Mouse (Mus musculus) layer of hippocampus, adult 2 months (tissue): ENCODE measurements around the gene Fbxo6. TPM values are rescaled to one million over a fixed set of nuclear protein-coding genes. Genes with fewer than 3 reads are reported as not detected.
"Not testable (repeated sequence)": the region's sequence is repeated elsewhere in the genome, so short reads cannot be mapped to it uniquely, and the experiment has no call there.

Source experiments
- DNase-seq, 2 experiments: peaks; one replicate each; pipeline ENCODE4 v3.0.0; 2022; ENCODE audit warnings: low spot score in 2 of 2
- H3K27ac ChIP-seq: fragments of 200-600 bp; 2 replicates; pipeline ENCODE4 v1.8.1; 2022
- H3K4me3 ChIP-seq: fragments of 200-600 bp; 2 replicates; pipeline ENCODE4 v1.8.1; 2022; ENCODE audit warnings: mild to moderate bottlenecking
- CTCF ChIP-seq: fragments of 200-600 bp; conservative IDR thresholded peaks from 2 replicates; pipeline ENCODE4 v1.8.1; 2022; ENCODE audit warnings: antibody characterized with exemption, mild to moderate bottlenecking, moderate library complexity
- total RNA-seq, 2 experiments: library from RNA; stranded (reverse); gene quantifications; 2 replicates each; pipeline ENCODE4 v1.2.3; 2021

The Fbxo6 gene
- total RNA-seq, 2 experiments from 2014 or later: 25.4 to 29.8 TPM

DNA sequence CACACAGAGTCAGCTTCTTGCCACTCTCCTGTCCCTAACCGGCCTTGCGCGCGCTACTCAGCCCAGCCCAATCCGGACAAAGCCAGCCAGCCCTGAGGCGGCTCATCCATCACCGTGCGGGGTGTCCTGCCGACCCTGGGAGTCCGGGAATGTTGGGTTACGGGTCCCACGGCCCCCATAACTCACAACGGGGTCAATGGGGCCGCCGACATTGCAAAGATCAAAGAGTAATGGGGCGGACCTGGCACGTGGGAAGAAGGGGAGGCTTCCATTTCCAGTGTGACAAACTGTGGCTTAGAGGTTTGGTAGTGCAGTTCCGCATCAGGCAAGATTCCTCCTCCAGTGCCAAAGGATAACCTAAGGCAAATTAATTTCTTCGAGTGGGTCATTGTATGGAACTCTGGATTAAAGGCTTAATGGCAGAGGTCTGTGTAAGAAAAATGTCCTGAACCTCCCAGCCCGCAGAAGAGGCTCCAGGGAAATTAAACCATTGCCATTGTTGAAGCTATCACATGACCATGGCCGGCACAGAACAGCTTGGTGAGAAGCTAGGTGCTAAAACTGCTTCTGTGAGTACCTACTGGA is 20.4 kb downstream of the Fbxo6 start:
- peak overlapping the region; percentile 35; the same call in 1 of the 2 replicates for H3K4me3 ChIP-seq
- DNase-seq: no peak
- no peak overlapping the region for H3K27ac ChIP-seq
- TF ChIP-seq CTCF: no peak

GRCm38 (mm10) chr4:148130561-148131413 is 21.2 kb downstream of the Fbxo6 start, which contains the start of gene Draxin:
Gene Draxin (minus strand): TSS chr4:148130698.
- no peak for TF ChIP-seq CTCF
- Histone ChIP-seq H3K4me3 (peak within 1 kb of the TSS; percentile 59), H3K27ac (no peak within 1 kb of the TSS)
- no peak for DNase-seq

DNA sequence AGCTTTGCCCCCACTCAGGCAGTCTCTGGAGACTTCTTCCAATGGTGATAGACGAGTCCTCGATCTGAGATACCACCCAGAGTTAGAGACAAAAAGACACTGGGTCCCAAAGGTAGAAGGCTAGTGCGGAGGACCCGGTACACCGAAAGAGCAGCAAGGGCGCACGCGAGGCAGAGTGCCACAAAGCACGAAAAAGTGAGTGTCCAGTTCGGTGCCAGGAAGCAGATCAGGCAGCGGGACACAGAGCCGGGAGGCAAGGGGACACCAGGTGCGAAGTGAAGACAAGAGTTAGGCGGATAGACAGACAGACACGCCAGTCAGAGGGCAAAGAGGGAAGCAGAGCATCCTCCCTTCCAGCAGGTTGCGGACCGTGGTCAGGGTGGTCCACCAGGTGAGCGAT is 21.8 kb downstream of the Fbxo6 start, which contains the start of gene Mad2l2:
Gene Mad2l2 (plus strand): TSS at position 252 of the 400 bp plus-strand sequence.
- no peak for TF ChIP-seq CTCF
- Histone ChIP-seq H3K27ac (no peak within 1 kb of the TSS), H3K4me3 (peak within 1 kb of the TSS; percentile 59)
- DNase-seq: no peak

DNA sequence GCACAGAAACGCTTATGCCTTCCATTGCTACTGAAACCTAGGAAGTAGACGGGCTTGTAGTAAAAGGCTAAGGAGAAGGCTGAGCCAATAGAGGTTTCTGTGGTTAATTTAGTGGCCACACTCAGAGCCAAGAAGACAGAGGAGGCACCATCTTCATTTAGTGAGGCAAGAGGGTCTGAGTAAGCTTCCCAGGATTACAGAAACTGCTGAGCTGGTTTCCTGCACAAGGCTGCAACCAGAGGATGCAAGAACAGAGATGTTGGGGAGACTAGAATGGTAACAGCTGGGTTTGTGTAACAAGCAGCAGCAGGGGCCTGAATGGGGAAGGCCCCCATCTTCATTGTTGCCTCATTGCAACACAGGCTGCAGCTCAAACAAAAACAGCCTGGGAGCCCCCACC is 23.3 kb downstream of the Fbxo6 start:
- H3K4me3 ChIP-seq: no peak overlapping the region
- no peak overlapping the region for H3K27ac ChIP-seq
- no peak for TF ChIP-seq CTCF
- no peak for DNase-seq

DNA sequence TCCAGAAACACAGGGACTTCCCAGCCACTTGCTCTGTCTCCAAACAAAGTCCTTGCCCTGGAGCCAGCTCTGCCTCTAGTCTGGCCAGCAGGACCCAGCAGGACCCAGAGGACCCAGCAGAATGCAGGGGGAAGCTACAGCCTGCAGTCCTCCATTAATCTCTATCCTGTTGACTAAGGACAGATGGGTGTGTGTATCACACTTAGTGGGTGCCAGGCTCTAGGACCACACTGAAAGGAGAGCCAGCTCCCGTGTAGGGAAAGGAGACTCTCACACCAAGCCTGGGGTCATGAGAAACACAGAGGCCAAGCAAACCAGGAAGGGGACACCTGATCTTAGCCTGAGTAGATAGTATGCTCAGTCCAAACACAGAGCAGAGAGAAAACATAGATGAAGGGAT is 23.7 kb downstream of the Fbxo6 start:
- Histone ChIP-seq H3K4me3 (no peak overlapping the region), H3K27ac (no peak overlapping the region)
- TF ChIP-seq CTCF: no peak
- no peak for DNase-seq

DNA sequence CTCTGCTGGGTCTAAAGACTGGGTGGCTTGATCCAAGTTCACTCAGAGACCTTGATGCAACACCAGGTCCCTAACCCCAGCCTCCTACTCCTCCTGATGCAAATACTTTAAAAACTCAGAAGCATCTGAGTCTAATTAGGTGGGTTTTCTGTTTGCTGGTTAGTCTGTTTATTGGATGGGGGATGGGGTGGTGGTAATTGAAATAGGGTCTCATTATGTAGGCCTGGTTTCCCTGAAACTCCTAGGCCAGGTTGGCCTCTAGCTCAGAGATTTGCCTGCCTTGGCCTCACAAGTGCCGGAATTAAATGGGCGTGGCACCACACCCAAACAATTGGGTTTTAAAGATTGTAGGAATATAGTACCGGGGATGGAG is 29.3 kb downstream of the Fbxo6 start:
- TF ChIP-seq CTCF: no peak
- DNase-seq: no peak
- Histone ChIP-seq H3K4me3 (no peak overlapping the region), H3K27ac (no peak overlapping the region)

- Histone ChIP-seq H3K4me3 (no peak overlapping the region), H3K27ac (no peak overlapping the region)
- TF ChIP-seq CTCF: no peak
- DNase-seq: no peak
Measured at GRCm38 (mm10) chr4:148121982-148122693, 29.8 kb downstream of the Fbxo6 start.

GRCm38 (mm10) chr4:148121362-148121761 is 30.6 kb downstream of the Fbxo6 start:
- H3K4me3 ChIP-seq: no peak overlapping the region
- H3K27ac ChIP-seq: no peak overlapping the region
- TF ChIP-seq CTCF: no peak
- DNase-seq: peak; percentile 65 to 72

DNA sequence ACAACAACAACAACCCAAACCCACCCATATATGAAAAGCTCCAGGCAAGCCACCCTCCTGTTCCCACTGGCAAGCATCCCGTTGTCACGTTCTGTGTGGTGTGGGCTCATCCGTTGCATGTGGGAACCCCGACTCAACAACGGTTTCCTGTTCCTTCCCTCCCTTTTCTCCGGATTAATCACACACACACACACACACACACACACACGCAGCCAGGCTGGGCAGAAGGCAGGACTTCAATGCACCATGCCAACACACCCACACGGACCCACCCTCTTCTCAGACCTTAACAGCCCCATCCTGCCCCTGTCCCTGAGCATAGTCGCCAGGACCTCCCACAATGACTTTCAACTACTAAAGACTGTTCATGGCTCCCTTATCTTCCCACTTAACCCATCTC is 31.4 kb downstream of the Fbxo6 start:
- DNase-seq: no peak
- Histone ChIP-seq H3K4me3 (no peak overlapping the region), H3K27ac (no peak overlapping the region)
- TF ChIP-seq CTCF: no peak

DNA sequence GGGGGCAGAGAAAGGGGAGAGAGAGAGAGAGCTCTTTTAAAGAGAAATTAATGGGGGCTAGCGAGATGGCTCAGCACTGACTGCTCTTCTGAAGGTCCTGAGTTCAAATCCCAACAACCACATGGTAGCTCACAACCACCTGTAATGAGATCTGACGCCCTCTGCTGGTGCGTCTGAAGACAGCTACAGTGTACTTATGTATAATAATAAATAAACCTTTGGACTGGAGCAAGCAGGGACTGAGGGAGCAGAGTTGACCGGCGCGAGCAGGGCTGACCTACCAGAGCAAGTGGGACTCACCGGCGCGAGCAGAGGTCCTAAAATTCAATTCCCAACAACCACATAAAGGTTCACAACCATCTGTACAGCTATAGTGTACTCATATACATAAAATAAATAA is 32.4 kb downstream of the Fbxo6 start:
- TF ChIP-seq CTCF: peak; percentile 52
- not testable (repeated sequence) for DNase-seq, H3K27ac ChIP-seq, H3K4me3 ChIP-seq

DNA sequence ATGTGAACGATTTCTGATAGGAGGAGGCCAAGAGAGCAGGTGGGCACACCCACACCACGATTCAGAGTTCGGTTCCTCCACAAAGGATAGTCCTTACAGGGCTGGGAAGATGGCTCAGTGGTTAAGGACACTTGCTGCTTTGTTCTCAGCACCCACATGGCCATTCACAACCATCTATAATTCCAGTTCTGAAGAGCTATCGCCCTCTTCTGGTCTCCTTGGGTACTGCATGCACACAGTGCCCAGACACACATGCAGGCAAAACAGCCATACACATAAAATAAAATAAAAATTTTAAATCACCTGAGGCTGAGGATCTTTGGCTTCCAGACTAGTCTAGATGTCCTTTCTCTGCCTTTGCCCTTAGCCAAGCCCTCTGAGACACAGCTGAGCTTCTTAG is 34.5 kb downstream of the Fbxo6 start:
- peak; percentile 64 for TF ChIP-seq CTCF
- DNase-seq: no peak
- H3K4me3 ChIP-seq: no peak overlapping the region

DNA sequence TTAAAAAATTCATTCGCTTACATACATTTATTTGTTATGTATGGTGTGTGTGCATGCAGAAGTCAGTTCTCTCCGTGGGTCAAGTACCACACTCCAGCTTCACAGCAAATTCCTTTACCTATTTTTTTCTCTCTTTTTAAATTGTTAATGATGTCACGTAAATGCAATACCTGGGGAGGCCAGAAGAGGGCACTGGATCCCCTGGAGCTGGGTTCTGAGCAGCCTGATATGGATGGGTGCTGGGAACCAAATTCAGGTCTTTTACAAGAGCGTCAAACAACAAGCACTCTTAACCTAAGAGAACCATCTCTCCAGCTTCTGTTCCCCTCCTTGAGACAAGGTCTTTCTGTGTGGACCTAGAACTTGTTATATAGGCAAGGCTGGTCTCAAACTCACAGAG is 35.3 kb downstream of the Fbxo6 start:
- peak; percentile 64 for TF ChIP-seq CTCF
- Histone ChIP-seq H3K4me3 (no peak overlapping the region), H3K27ac (no peak overlapping the region)
- DNase-seq: no peak

More for the DNA sequence above, 34.5 kb downstream of the Fbxo6 start:
- no peak overlapping the region for H3K27ac ChIP-seq

- TF ChIP-seq CTCF: peak; percentile 69
- no peak overlapping the region for H3K4me3 ChIP-seq
- no peak overlapping the region for H3K27ac ChIP-seq
- no peak for DNase-seq
Measured at GRCm38 (mm10) chr4:148115467-148115866, 36.5 kb downstream of the Fbxo6 start.
